Mouse (Mus musculus) frontal cortex, postnatal 14 days (tissue): Measurements from ENCODE around the gene Olfr749.
"Not testable (repeated sequence)": the region's sequence is repeated elsewhere in the genome, so short reads cannot be mapped to it uniquely, and the experiment has no call there.

Source experiments
- DNase-seq, 2 experiments: peaks; one replicate each; pipeline ENCODE4 v3.0.0; 2022; ENCODE audit warnings: low spot score in 2 of 2

Gene Olfr749

GRCm38 (mm10) chr14:50744994-50745393 lies at the start of gene Olfr749:
Gene Olfr749, minus strand, starts transcription at chr14:50745094.
- DNase-seq: no peak

- DNase-seq: no peak
Observed at GRCm38 (mm10) chr14:50788157-50788556, 43.3 kb upstream of the Olfr749 start.

- DNase-seq: peak; percentile 77 to 78
Observed at GRCm38 (mm10) chr14:50785251-50785637, 40.4 kb upstream of the Olfr749 start, which contains the start of gene Ttc5. Gene Ttc5, minus strand, starts transcription at chr14:50785519.

- no peak for DNase-seq
Observed at GRCm38 (mm10) chr14:50784391-50785250, 39.7 kb upstream of the Olfr749 start.

- no peak for DNase-seq
Observed at GRCm38 (mm10) chr14:50782166-50782565, 37.3 kb upstream of the Olfr749 start.

GRCm38 (mm10) chr14:50771342-50771741 lies 26.4 kb upstream of the Olfr749 start:
- no peak for DNase-seq

DNA sequence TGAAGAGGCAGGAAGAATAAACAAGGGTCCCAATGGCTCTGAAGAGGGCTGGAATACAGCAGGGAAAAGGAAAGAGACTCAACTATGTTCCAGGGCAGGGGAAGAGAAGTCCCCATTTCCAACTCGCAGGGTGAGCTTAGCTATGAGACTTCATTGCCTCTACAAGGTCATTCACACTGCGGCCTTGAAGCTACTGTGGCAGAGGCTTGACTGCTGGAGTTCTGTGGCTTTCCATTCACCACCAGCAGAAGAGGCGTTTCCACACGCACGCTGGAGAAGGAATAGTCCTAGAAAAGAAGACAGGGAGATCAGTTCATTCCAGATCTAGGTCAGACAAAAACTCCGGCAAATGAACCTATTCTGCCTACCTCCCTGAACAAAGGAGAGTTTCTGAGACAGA lies 20.8 kb upstream of the Olfr749 start:
- no peak for DNase-seq

- DNase-seq: peak in 1 of 2 experiments; percentile 8
Observed at GRCm38 (mm10) chr14:50758416-50759085, 13.7 kb upstream of the Olfr749 start.

DNA sequence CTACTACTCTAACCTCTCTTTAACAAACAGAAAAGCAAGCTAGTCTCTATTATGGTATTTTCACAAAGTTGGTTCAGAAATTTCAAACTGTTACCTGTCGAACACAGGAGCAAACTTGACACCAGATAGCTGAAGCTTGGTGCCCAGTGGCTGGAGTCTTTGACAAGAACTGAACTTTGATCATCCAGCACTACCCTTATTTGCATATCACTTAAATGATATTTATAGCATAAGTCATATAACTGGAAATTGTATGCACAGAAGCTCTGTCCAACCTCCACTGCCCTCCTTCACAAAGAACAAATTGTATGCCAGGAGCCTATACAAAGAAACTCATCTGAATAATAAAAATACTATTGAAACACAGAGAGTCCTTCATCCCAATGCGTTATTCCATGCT lies 3.3 kb downstream of the Olfr749 start:
- DNase-seq: no peak

DNA sequence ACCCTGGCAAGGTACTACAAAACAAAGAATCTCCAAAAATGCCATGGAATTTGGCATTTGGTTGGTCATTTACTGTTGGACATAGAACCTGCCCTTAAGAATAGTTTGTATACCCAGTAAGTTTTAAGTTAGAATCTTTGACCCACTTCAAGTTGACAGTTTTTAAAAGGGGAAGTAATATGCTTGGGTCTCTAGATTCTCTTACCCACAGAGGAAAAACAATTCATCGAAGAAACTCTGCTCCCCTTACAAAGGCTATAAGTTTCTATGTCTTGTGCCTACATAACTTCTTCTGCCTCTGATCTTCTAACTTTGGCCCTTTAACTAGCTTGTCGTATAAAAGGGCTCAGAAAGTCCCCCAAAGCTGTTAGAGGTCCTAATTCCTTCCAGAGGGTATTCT lies 4.6 kb downstream of the Olfr749 start:
- no peak for DNase-seq

- DNase-seq: not testable (repeated sequence)
Observed at GRCm38 (mm10) chr14:50722371-50722770, 22.5 kb downstream of the Olfr749 start.

GRCm38 (mm10) chr14:50719875-50720274 lies 25.0 kb downstream of the Olfr749 start:
- DNase-seq: not testable (repeated sequence)

- no peak for DNase-seq
Observed at GRCm38 (mm10) chr14:50707073-50707472, 37.8 kb downstream of the Olfr749 start, which contains the start of gene Olfr748. Gene Olfr748, plus strand, starts transcription at chr14:50707373.

- DNase-seq: no peak
Observed at GRCm38 (mm10) chr14:50693106-50693505, 51.8 kb downstream of the Olfr749 start, which contains the start of gene Olfr747. Gene Olfr747, minus strand, starts transcription at chr14:50693206.
